Mouse (Mus musculus): Measurements from ENCODE around the gene Pacs2. TPM values are rescaled to one million over a fixed set of nuclear protein-coding genes. Genes with fewer than 3 reads are reported as not detected.
A peak's percentile ranks its signal among the peaks of the same experiment; 100 is the strongest.

Pacs2 gene
- polyA plus RNA-seq, 1 experiment from 2014 or later, result 9.6 TPM

DNA sequence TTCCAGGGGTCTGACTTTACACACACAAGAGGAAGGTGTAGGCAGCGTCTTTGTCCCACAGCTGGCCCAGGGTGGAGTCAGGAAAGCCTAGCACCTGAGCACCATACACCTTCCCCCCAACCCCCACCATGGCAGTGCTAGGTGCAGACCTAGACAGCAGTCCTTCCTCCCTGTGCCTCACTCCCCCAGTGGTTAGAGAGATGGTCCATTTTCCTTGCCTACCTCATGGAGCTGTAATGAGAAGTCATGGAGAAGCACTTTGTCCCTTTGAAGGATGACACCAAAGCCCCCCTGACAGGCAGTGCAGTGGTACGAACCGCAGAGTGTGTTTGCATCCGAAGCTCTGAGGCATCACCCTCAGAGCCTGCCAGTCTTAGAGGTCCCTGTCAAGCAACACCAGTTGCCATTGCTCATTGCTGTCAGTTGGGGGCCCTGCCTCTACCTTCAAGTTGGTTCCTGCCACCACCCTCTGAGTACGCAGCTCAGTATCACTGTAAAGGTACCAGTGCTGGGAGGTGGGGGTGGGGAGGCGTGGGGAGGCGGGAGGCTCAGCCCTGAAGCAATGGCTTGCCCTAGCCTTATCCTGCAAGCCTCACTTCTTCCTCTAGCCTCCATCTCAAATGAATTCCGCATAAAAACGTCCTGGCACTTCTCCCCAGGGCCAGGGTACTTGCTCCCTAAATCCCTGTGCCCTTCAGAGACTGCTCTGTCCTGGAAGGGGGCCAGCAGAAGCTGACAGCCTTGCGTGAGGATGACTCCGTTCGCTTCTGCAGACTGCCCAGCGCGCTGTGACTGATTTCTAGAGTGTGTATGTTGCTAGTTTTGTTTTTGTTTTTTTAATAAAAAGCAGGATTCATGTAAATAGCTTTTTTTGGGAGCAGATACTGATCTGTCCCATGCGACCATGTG, 59.4 kb downstream of the Pacs2 start:
- H3K27ac ChIP-seq, result peak overlapping the region; percentile 73; the same call in 1 of the 2 replicates

DNA sequence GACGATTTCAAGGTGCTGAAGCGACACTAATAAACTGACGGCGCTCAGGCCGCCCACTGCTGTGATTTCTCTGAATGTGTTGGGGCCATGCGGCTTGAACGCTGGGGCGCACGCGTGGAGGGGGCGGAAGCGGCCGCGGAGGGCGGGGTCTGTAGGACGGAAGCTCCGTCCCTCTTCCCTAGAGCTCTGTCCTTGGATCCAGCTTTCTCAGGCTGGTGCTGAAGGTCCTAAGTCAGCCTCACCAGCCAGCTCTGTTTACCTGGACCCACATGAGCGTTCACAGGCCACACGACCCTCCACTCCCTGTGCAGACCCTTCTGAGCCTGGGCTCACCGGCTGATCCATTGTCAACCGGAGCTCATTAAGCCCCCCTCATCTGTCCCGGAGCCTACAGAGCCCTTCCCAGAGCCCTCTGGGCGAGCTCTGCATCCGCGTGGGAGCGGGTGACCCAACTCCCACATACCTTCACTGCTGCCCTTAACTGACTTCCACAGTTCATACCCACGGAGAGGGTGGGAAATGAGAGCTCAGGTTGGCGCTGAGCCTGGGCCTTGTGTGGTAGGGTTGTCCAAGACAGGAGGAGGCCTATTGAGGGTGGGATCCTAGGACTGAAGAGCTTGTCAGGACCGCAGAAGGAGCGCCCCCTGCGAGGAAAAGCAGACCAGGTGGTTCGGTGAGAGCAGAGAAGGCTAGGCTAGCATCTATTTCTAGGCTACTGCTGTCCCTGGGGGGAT, 60.2 kb downstream of the Pacs2 start, which contains the start of gene Tex22:
Gene Tex22 (plus strand): TSS at position 174 of the 734 bp plus-strand sequence.
- WGBS (ENCODE audit: insufficient replicate concordance), result 4% methylated on average over 32 of the region's 32 CpGs
- Histone ChIP-seq H3K4me3 (peak within 1 kb of the TSS; percentile 58), H3K36me3 (peaks cover 24% of the 10 kb centered on the region), H3K9ac (peak within 1 kb of the TSS; percentile 69), H3K4me2 (peak within 1 kb of the TSS; percentile 93), H3K27ac (peak within 1 kb of the TSS; percentile 73), H3K9me3 (replicated peaks) (no peaks in the 10 kb centered on the region), H3K4me1 (peaks cover 27% of the 10 kb centered on the region), H3K27me3 (replicated peaks) (0 out of 2 replicates have a peak, but pooled peaks cover 3% of the 10 kb centered on the region)
- ATAC-seq, result peak; percentile 78

More for the DNA sequence above, 59.4 kb downstream of the Pacs2 start:
- no peaks in the 10 kb centered on the region for H3K27me3 ChIP-seq (replicated peaks)
- 14% methylated on average over 15 of the region's 15 CpGs for WGBS (ENCODE audit: insufficient replicate concordance)
- H3K4me2 ChIP-seq, result peak overlapping the region; percentile 93
- H3K9ac ChIP-seq, result peak overlapping the region; percentile 69
- H3K36me3 ChIP-seq, result peaks cover 32% of the 10 kb centered on the region
- H3K4me3 ChIP-seq, result peak overlapping the region; percentile 58
- peak; percentile 39 for ATAC-seq
- H3K9me3 ChIP-seq (replicated peaks), result no peaks in the 10 kb centered on the region
- peaks cover 27% of the 10 kb centered on the region for H3K4me1 ChIP-seq

DNA sequence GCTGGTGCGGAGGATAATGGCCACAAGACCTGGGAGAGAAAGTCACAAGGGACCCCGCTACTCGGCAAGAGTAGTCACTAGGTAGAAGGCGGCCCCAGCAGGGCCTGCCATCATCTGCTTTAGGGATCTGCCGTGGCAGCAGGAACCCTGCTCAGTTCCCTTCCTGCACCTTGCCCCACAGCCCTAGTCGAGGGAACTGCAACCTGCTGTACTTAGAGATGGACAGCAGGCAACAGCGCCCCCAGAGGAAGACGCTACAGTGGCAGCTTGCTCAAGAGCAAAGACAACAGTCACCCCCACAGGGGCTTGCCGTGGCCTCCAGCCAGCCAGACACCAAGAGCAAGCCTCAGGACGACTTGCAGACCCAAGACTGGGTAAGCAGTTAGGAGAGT, 60.8 kb downstream of the Pacs2 start:
- Histone ChIP-seq H3K36me3 (peaks cover 19% of the 10 kb centered on the region), H3K27ac (peak overlapping the region; percentile 73), H3K4me3 (peak overlapping the region; percentile 58), H3K9ac (peak overlapping the region; percentile 69), H3K4me1 (peaks cover 27% of the 10 kb centered on the region), H3K4me2 (peak overlapping the region; percentile 93), H3K9me3 (replicated peaks) (no peaks in the 10 kb centered on the region), H3K27me3 (replicated peaks) (0 out of 2 replicates have a peak, but pooled peaks cover 3% of the 10 kb centered on the region)
- 5% methylated on average over 10 of the region's 10 CpGs for whole genome bisulfite sequencing (ENCODE audit: insufficient replicate concordance)
- peak; percentile 80 for ATAC-seq

DNA sequence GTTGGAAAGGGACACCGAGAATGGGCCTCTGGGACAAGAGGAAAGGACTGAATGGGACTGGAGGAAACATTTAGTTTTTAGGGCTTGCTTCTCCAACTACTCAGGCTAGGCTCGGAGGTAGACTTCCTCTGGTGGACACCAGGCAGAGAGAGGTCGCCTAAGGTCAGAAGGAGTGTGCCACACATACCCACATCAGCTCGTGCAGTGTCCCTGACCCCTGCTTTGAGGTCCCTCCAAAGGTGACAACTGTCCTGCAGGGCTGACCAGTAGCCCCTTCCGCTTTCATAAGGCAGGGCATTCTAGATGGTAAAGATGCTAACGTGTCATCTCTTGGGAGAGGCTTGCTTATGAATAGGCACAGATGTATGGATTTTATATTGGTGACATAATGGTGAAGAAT, 61.2 kb downstream of the Pacs2 start:
- Histone ChIP-seq H3K9me3 (replicated peaks) (no peaks in the 10 kb centered on the region), H3K4me3 (peak overlapping the region; percentile 58; the same call in 1 of the 2 replicates)
- ATAC-seq, result no peak

DNA sequence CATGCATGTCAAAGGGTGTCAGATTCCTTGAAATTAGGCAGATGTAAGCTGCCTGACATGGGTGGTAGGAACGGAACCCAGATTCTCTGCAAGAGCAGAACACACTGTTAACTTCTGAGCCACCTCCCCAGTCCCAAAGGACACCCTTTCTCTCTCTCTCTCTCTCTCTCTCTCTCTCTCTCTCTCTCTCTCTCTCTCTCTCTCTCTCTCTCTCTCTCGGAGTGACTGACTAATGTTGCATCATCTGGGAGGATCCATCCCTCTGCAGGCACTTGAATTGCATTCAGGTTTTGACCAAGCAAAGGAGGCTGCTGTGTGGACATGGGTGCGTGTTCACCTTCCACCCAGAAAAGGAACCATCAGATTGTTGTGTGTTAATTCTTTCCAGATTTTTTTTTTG, 73.0 kb downstream of the Pacs2 start:
- Histone ChIP-seq H3K4me2 (no peak overlapping the region), H3K36me3 (no peaks in the 10 kb centered on the region), H3K9ac (no peak overlapping the region), H3K4me1 (no peaks in the 10 kb centered on the region), H3K9me3 (replicated peaks) (no peaks in the 10 kb centered on the region), H3K27me3 (replicated peaks) (peaks cover 54% of the 10 kb centered on the region), H3K4me3 (no peak overlapping the region), H3K27ac (no peak overlapping the region)
- no peak for ATAC-seq
- 64% methylated on average over 3 of the region's 3 CpGs for WGBS (ENCODE audit: insufficient replicate concordance)

More for the DNA sequence above, 61.2 kb downstream of the Pacs2 start:
- H3K4me2 ChIP-seq, result peak overlapping the region; percentile 93
- peaks cover 15% of the 10 kb centered on the region for H3K36me3 ChIP-seq
- H3K27ac ChIP-seq, result peak overlapping the region; percentile 73
- H3K9ac ChIP-seq, result peak overlapping the region; percentile 27; the same call in 1 of the 2 replicates
- peaks cover 27% of the 10 kb centered on the region for H3K4me1 ChIP-seq
- 43% methylated on average over 6 of the region's 6 CpGs for WGBS (ENCODE audit: insufficient replicate concordance)
- peaks cover 3% of the 10 kb centered on the region; the same call in 1 of the 2 replicates for H3K27me3 ChIP-seq (replicated peaks)

DNA sequence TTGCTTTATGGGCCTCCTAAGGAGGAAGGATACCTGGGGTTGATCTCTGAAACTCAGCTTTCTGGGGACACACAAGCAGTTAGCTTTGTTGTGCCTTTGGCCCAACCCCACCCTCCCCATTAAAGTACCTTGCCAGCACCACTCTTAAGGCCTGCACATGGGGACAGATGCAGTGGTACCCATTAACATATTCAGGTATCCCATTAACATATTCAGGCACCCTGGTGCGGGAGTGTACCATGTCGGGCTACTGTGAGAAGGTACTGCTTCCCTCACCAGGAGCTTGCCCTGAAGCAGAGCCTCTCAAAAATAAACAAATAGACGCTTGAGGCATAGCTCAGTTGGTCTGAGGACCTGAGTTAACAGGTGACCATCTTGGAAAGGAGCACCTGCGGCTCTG, 73.7 kb downstream of the Pacs2 start:
- WGBS (ENCODE audit: insufficient replicate concordance), result 53% methylated on average over 4 of the region's 4 CpGs
- no peaks in the 10 kb centered on the region for H3K4me1 ChIP-seq
- no peak overlapping the region for H3K27ac ChIP-seq
- H3K36me3 ChIP-seq, result no peaks in the 10 kb centered on the region
- H3K4me3 ChIP-seq, result no peak overlapping the region
- H3K27me3 ChIP-seq (replicated peaks), result peaks cover 54% of the 10 kb centered on the region
- H3K4me2 ChIP-seq, result no peak overlapping the region
- no peak overlapping the region for H3K9ac ChIP-seq
- ATAC-seq, result 0 out of 2 replicates have a peak, but pooled peaks have one; percentile 6
- no peaks in the 10 kb centered on the region for H3K9me3 ChIP-seq (replicated peaks)

DNA sequence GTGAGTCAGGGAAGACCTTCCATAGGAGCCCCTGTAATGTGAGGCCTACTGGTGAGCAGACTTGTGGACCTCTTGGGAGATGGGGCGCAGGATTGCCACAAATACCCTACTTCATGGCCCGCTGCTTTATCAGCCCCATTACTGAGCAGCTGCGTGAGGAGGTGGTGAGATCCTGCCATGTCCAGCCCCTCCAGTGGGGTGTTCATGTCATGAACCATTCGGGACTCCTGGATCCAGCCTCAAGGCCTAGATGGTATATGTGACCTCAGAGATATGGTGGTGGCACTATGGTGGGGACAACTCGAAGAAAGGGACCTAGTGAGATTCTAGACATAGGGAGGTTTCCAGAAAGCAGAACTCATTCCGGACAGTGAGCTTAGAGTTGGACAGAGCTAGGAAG, 74.8 kb downstream of the Pacs2 start:
- Histone ChIP-seq H3K4me2 (no peak overlapping the region), H3K9ac (no peak overlapping the region), H3K27me3 (replicated peaks) (peaks cover 49% of the 10 kb centered on the region), H3K4me1 (no peaks in the 10 kb centered on the region), H3K4me3 (no peak overlapping the region), H3K36me3 (no peaks in the 10 kb centered on the region), H3K9me3 (replicated peaks) (no peaks in the 10 kb centered on the region), H3K27ac (no peak overlapping the region)
- no peak for ATAC-seq
- WGBS (ENCODE audit: insufficient replicate concordance), result 68% methylated on average over 6 of the region's 6 CpGs

DNA sequence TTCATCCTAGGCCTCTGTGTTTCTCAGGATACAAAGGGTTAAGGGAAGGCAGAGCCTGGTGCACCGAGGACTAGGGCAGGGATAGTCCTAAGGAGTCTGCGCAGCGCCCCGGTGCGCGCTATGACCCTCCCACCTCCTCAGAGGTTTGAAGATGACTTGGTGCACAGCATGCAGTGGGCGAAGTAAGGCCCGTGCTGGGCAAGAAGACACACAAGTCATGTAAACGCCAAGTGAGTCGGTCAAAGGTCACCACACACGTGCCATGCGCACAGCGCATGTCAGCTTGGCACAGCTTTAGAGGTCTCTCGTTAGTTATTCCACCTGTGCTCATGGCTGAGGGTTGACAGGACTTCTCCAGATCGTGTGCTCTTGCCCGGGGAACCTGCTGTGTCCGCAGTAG, 75.7 kb downstream of the Pacs2 start:
- ATAC-seq, result no peak
- H3K9ac ChIP-seq, result no peak overlapping the region
- H3K4me1 ChIP-seq, result no peaks in the 10 kb centered on the region
- no peaks in the 10 kb centered on the region for H3K9me3 ChIP-seq (replicated peaks)
- peaks cover 46% of the 10 kb centered on the region for H3K27me3 ChIP-seq (replicated peaks)
- no peaks in the 10 kb centered on the region for H3K36me3 ChIP-seq
- H3K27ac ChIP-seq, result no peak overlapping the region
- no peak overlapping the region for H3K4me3 ChIP-seq
- H3K4me2 ChIP-seq, result no peak overlapping the region
- 81% methylated on average over 17 of the region's 17 CpGs for WGBS (ENCODE audit: insufficient replicate concordance)

DNA sequence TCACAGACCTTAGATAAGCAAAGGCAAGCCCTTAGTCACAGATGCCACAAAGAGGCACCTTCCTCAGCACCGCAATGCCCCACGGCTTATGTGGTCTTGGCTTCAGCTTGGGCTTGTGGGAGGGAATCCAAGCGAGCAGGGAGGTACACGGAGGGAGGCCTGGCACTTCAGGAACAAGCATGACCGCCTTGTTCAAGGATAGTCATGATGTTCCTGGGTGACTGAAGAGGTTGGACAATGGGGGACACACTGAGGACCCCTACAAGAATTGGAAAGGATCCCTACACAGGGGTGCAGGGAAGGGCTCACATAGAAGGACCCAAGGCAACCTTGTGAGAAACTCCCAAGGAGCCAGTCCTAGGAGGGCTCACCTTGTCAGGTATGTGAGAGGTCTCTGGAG, 82.7 kb downstream of the Pacs2 start:
- Histone ChIP-seq H3K9me3 (replicated peaks) (no peaks in the 10 kb centered on the region), H3K36me3 (peaks cover 12% of the 10 kb centered on the region), H3K4me2 (peak overlapping the region; percentile 92), H3K9ac (no peak overlapping the region), H3K4me3 (no peak overlapping the region), H3K4me1 (peaks cover 47% of the 10 kb centered on the region), H3K27me3 (replicated peaks) (peaks cover 27% of the 10 kb centered on the region), H3K27ac (no peak overlapping the region)
- WGBS (ENCODE audit: insufficient replicate concordance), result 73% methylated on average over 5 of the region's 5 CpGs
- no peak for ATAC-seq

DNA sequence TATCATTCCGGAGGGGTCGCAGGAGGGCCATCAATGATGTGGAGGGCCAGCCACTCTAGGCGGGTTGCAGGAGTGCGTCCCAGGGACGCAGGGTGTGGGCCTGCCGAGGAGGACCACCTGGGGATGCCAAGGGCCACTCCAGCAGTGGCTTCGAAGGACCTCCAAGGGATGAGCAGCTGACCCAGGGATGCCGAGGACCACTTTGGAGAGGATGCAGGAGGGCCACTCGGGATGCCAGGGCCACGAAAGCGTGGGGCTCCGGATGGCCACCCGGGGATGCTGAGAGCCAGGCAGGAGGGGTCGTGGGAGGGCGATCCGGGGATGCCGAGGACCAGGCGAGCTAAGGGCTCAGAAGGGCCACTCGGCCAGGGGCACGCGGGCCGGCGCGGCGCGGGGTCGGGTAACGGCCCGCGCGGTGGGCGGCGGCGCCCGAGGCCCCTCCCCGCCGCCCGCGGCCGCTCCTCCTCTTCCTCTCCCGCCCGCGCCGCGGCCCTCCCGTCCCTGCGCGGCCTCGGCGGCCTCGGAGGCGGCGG, 83.5 kb downstream of the Pacs2 start, which contains the start of gene Mta1:
Gene Mta1 (plus strand): TSS at position 530 of the 533 bp plus-strand sequence.
- H3K4me1 ChIP-seq, result peaks cover 55% of the 10 kb centered on the region
- ATAC-seq, result peak; percentile 71
- WGBS (ENCODE audit: insufficient replicate concordance), result 5% methylated on average over 16 of the region's 53 CpGs
- H3K4me3 ChIP-seq, result peak within 1 kb of the TSS; percentile 98
- H3K4me2 ChIP-seq, result peak within 1 kb of the TSS; percentile 98
- H3K9me3 ChIP-seq (replicated peaks), result no peaks in the 10 kb centered on the region
- H3K36me3 ChIP-seq, result peaks cover 13% of the 10 kb centered on the region
- H3K27me3 ChIP-seq (replicated peaks), result peaks cover 27% of the 10 kb centered on the region
- H3K27ac ChIP-seq, result peak within 1 kb of the TSS; percentile 88
- peak within 1 kb of the TSS; percentile 99 for H3K9ac ChIP-seq

DNA sequence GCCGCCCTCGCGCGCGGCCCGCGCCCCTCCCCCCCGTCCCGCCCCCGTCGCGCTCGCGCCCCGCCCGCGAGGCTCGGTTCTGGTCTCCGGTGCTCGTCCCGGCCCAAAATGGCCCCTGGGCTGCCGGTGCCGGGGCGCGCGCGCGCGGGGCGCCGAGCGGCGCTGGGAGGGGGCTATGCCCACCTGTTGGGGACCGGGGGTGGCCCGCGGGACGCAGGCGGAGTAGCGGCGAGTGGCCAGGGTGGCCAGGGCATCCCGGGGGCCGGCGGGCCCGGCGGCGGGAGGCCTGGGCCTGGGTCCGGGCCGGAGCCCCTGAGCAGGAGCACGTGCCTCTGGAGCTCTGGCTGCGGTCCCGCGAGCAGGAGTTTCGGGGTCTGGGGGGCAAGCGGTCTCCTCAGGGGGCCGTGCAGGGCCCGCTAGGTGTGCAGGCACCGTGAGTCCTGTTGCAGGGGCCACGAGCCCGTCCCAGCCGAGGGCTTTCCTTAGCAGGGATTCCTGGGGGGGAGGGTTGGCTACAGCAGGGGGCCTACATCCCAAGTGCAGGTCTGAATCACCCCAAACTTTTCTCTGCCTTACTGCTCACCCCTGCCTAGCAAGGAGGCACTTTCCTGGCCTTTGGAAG, 84.3 kb downstream of the Pacs2 start:
- peaks cover 63% of the 10 kb centered on the region for H3K4me1 ChIP-seq
- no peaks in the 10 kb centered on the region for H3K9me3 ChIP-seq (replicated peaks)
- WGBS (ENCODE audit: insufficient replicate concordance), result under 1% methylated on average over 42 of the region's 60 CpGs

More for the DNA sequence above, 84.3 kb downstream of the Pacs2 start:
- H3K27ac ChIP-seq, result peak overlapping the region; percentile 88
- ATAC-seq, result peak; percentile 22
- H3K27me3 ChIP-seq (replicated peaks), result peaks cover 27% of the 10 kb centered on the region
- H3K9ac ChIP-seq, result peak overlapping the region; percentile 99
- H3K36me3 ChIP-seq, result peaks cover 22% of the 10 kb centered on the region
- H3K4me3 ChIP-seq, result peak overlapping the region; percentile 98
- H3K4me2 ChIP-seq, result peak overlapping the region; percentile 98
